Mouse (Mus musculus) lung, postnatal 0 days (tissue): ENCODE data around the gene Suclg2. TPM values are rescaled to one million over a fixed set of nuclear protein-coding genes. Genes with fewer than 3 reads are reported as not detected.
A peak's percentile ranks its signal among the peaks of the same experiment; 100 is the strongest.

Experiments
- ATAC-seq: fragments of 200-750 bp; cut with Nextera tagmentation; 2 replicates; pipeline ENCODE4 v1.8.0; 2017; ENCODE audit warnings: moderate library complexity
- DNase-seq: peaks from one replicate; pipeline ENCODE4 v3.0.0-alpha.2; 2016; ENCODE audit warnings: low spot score
- H3K27ac ChIP-seq: fragments of 300-500 bp; sonication (generic); 2 replicates; pipeline ENCODE4 v1.5.1; 2014; ENCODE audit warnings: antibody characterized with exemption, mild to moderate bottlenecking, low read length, mixed read lengths
- H3K27me3 ChIP-seq: fragments of 300-500 bp; sonication (generic); replicated peaks from 2 replicates; pipeline ENCODE4 v1.6.1; 2014; ENCODE audit warnings: low read length, mixed read lengths; ENCODE audit not compliant: insufficient read depth
- H3K36me3 ChIP-seq: fragments of 300-500 bp; sonication (generic); 2 replicates; pipeline ENCODE4 v1.6.1; 2014; ENCODE audit warnings: low read length, mixed read lengths; ENCODE audit not compliant: insufficient read depth
- H3K4me1 ChIP-seq: fragments of 300-500 bp; sonication (generic); 2 replicates; pipeline ENCODE4 v1.6.1; 2014; ENCODE audit warnings: antibody characterized with exemption, low read depth, low read length, mixed read lengths; ENCODE audit not compliant: insufficient read depth
- H3K4me2 ChIP-seq: fragments of 300-500 bp; sonication (generic); replicated peaks from 2 replicates; pipeline ENCODE4 v1.6.1; 2014; ENCODE audit warnings: low read depth, mild to moderate bottlenecking, low read length, moderate library complexity, mixed read lengths
- H3K4me3 ChIP-seq: fragments of 300-500 bp; sonication (generic); 2 replicates; pipeline ENCODE4 v1.5.1; 2014; ENCODE audit warnings: low read depth, low read length
- H3K9ac ChIP-seq: fragments of 300-500 bp; sonication (generic); replicated peaks from 2 replicates; pipeline ENCODE4 v1.6.1; 2014; ENCODE audit warnings: low read depth, mild to moderate bottlenecking
- H3K9me3 ChIP-seq: fragments of 300-500 bp; sonication (generic); 2 replicates; pipeline ENCODE4 v1.6.1; 2016; ENCODE audit warnings: low read length, mixed read lengths
- CTCF ChIP-seq: IDR thresholded peaks from 2 replicates; pipeline ENCODE4 v1.5.1; 2016; ENCODE audit warnings: antibody characterized with exemption, mild to moderate bottlenecking
- EP300 ChIP-seq: IDR thresholded peaks from 2 replicates; pipeline ENCODE4 v1.6.1; 2016; ENCODE audit warnings: antibody characterized with exemption, mild to moderate bottlenecking, control low read depth
- WGBS: fragments of 180-500 bp; shearing (Covaris S2); extraction: QIAGEN DNeasy Blood & Tissue Kit; methylation state at CpG from one replicate; pipeline ENCODE4 v1.1.7; 2014; 5-methylcytosine and 5-hydroxymethylcytosine counted together
- polyA plus RNA-seq: library from polyadenylated mRNA; unstranded; fragments of >200 nt; fragmentation: Nextera tagmentation; extraction: Ambion mirVana; gene quantifications from 2 replicates; pipeline ENCODE4 v1.2.1, GENCODE M21; 2015

Gene Suclg2
- polyA plus RNA-seq, 1 experiment from 2014 or later, result 37.4 TPM

DNA sequence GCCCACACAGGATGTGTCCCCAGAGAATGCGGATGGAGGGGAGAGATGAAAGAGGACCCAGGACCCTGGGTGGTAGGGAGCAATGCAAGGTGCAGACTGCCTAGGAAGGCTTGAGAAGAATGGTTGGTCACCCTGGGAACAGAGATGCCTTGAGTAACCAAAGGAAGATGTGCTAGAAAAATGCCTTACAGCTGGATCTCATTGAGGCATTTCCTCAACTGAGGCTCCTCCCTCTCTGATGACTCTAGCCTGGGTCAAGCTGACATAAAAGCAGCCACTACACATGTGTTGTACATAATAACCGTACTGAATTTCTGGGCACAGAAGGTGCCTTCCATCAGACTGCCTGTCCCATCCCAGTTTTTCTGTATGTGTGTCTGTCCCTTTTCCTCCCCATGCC, 227.6 kb downstream of the Suclg2 start:
- no peaks in the 10 kb centered on the region for H3K9me3 ChIP-seq
- ATAC-seq (no peak), DNase-seq (no peak)
- no peaks in the 10 kb centered on the region for H3K27me3 ChIP-seq
- no peak overlapping the region for H3K9ac ChIP-seq
- 90% methylated on average over 2 of the region's 2 CpGs for WGBS
- no peaks in the 10 kb centered on the region for H3K4me1 ChIP-seq
- H3K4me2 ChIP-seq, result no peak overlapping the region
- H3K4me3 ChIP-seq, result no peak overlapping the region
- no peak overlapping the region for H3K27ac ChIP-seq
- H3K36me3 ChIP-seq, result no peaks in the 10 kb centered on the region
- no peak for TF ChIP-seq EP300
- no peak for TF ChIP-seq CTCF

DNA sequence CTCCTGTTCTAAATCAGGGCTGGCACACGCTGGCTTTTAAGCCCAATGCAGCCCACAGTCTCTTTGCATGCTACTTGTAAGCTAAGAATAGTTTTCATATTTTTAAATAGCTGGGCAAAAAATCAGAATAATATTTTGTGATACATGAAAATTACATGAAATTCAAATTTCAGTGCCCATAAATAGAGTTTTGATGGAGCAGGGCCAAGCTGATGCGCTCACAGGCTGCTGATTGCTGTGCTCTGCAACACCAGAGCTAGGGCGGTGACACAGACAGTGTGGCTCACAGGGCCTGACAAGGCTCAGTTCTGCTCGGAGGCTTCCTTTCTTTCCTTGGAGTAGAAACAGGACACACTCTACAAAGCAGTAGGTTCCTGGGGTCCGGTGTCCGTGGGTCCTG, 232.8 kb downstream of the Suclg2 start:
- Histone ChIP-seq H3K4me2 (no peak overlapping the region), H3K4me3 (no peak overlapping the region), H3K27ac (no peak overlapping the region), H3K36me3 (no peaks in the 10 kb centered on the region), H3K9me3 (no peaks in the 10 kb centered on the region), H3K27me3 (no peaks in the 10 kb centered on the region), H3K4me1 (no peaks in the 10 kb centered on the region), H3K9ac (no peak overlapping the region)
- ATAC-seq (no peak), DNase-seq (no peak)
- no peak for TF ChIP-seq CTCF
- no peak for TF ChIP-seq EP300
- WGBS, result 91% methylated on average over 6 of the region's 6 CpGs

DNA sequence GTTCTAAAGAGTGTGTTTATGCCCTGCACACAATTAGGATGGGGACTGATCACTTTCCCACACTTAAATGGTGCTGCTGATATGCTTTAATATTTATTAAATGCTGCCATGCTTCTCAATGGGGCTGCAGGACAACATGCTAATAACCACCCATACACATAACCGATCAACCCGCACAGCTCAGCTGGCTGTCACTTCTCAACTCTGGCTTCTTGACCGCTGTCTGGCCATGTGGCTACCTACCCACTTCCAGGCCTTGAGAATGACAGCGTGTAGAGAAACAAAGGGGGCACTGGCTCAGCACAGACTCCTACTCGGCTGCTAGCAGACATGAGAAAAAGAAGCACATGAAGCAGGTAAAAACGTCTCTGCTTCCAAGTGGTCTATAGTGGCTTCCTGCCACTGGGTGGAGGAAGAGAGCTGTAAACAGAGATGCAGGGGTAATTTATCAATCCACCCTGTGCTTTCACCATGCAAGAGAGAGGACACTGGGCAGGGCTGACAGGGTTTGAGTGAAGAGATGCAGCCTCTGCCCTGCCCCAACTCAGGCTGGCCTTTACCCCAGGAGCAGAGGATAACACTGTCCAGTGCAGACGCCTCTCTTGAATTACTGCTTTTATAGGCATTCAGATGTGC, 234.3 kb downstream of the Suclg2 start:
- 57% methylated on average over 7 of the region's 7 CpGs for WGBS
- ATAC-seq (peak; percentile 28; the same call in 1 of the 2 replicates), DNase-seq (peak; percentile 66)
- no peak overlapping the region for H3K9ac ChIP-seq
- H3K27me3 ChIP-seq, result no peaks in the 10 kb centered on the region
- H3K4me2 ChIP-seq, result no peak overlapping the region
- no peaks in the 10 kb centered on the region for H3K9me3 ChIP-seq
- H3K4me3 ChIP-seq, result no peak overlapping the region
- no peaks in the 10 kb centered on the region for H3K4me1 ChIP-seq
- no peak overlapping the region for H3K27ac ChIP-seq
- TF ChIP-seq EP300 (no peak), CTCF (peak; percentile 82)
- no peaks in the 10 kb centered on the region for H3K36me3 ChIP-seq

DNA sequence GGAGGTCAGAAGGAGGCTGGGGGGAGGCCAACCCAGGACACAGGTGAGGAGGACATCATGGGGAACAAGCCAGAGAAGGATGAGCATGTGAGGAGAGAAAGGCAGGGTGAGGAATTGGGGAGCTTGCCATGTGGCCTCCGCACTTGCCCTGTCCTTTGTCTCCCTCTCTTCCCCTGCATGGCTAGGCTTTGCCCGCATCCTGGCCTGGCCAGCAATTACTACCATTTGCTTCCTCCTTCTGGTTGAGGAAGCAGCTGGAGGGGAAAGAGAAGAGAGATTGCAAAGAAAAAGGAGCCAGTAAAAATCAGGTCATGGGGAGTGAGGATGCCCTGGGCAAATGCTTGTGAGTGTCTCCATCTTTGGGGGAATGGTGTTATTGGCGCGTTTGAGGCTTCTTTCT, 234.9 kb downstream of the Suclg2 start:
- no peaks in the 10 kb centered on the region for H3K36me3 ChIP-seq
- no peak overlapping the region for H3K27ac ChIP-seq
- H3K9me3 ChIP-seq, result no peaks in the 10 kb centered on the region
- H3K27me3 ChIP-seq, result no peaks in the 10 kb centered on the region
- no peaks in the 10 kb centered on the region for H3K4me1 ChIP-seq
- TF ChIP-seq CTCF (no peak), EP300 (no peak)
- no peak overlapping the region for H3K4me3 ChIP-seq
- no peak overlapping the region for H3K9ac ChIP-seq
- DNase-seq, result no peak
- WGBS, result 96% methylated on average over 4 of the region's 4 CpGs
- no peak overlapping the region for H3K4me2 ChIP-seq
- no peak for ATAC-seq

DNA sequence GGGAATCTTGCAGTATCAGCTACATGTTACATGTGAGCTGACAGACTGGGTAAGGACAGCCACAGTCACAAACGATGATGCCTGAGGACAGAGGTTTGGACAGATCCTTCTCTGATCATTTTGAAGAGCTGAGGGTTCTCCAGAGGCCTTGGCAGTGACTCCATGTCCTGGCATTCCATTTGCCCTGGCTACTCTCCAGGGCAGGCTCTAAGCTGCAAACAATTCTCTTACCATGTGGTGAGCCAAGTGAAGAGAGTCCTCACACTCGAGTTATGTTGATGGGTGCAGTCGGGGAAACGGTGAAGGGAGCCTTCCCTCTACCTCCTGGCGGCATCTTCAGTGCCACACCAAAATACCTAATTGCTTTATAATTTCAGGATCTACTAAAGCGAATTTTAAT, 235.5 kb downstream of the Suclg2 start:
- H3K27me3 ChIP-seq, result no peaks in the 10 kb centered on the region
- H3K36me3 ChIP-seq, result no peaks in the 10 kb centered on the region
- no peak overlapping the region for H3K4me3 ChIP-seq
- 54% methylated on average over 6 of the region's 6 CpGs for WGBS
- ATAC-seq, result peak; percentile 23; the same call in 1 of the 2 replicates
- no peak for DNase-seq
- no peaks in the 10 kb centered on the region for H3K9me3 ChIP-seq
- no peak for TF ChIP-seq CTCF
- no peak for TF ChIP-seq EP300
- H3K27ac ChIP-seq, result no peak overlapping the region
- H3K4me1 ChIP-seq, result no peaks in the 10 kb centered on the region
- no peak overlapping the region for H3K4me2 ChIP-seq
- no peak overlapping the region for H3K9ac ChIP-seq

DNA sequence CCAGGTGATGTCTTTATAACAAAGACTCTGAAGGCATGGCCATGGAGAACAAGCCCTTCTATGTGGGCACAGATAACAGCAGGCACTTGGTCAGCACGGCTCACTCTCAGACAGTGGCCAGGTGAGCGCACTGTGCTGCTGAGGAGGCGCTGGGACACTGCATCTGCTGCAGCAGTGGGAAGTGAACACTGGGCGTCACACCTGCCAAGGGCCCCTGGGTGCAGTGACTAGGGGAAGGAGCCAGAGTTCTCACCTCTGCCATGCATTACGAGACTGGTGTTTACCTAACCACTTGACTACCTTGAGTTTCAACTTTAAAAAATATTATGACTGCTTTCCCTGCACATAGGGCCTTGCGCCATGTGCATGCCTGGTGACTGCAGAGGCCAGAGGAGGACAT, 238.8 kb downstream of the Suclg2 start:
- H3K9ac ChIP-seq, result no peak overlapping the region
- no peaks in the 10 kb centered on the region for H3K27me3 ChIP-seq
- H3K4me2 ChIP-seq, result no peak overlapping the region
- H3K27ac ChIP-seq, result no peak overlapping the region
- no peak overlapping the region for H3K4me3 ChIP-seq
- H3K4me1 ChIP-seq, result no peaks in the 10 kb centered on the region
- H3K9me3 ChIP-seq, result no peaks in the 10 kb centered on the region
- 76% methylated on average over 6 of the region's 6 CpGs for WGBS
- H3K36me3 ChIP-seq, result no peaks in the 10 kb centered on the region
- peak; percentile 18 for DNase-seq
- ATAC-seq, result peak; percentile 55
- TF ChIP-seq EP300 (no peak), CTCF (no peak)

DNA sequence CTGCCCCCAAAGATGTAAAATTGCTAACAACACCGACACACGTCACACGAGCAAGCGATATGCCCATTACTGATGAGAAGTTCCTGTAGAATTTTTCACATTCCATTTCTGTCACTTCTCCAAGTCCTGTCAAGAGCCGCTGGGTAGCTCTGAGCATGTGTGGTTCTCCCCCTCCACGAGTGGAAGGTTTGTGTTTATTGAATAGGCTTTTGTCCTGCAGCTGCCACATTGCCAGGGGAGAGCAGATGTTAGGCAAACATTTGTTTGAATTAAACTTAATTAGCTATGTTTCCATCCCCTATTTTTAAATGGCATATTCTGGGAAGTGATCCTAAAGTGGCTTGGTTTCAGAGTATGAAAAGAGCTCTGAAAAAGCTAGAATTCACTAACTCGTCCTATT, 249.1 kb downstream of the Suclg2 start:
- Histone ChIP-seq H3K4me1 (no peaks in the 10 kb centered on the region), H3K27me3 (no peaks in the 10 kb centered on the region), H3K4me3 (no peak overlapping the region), H3K27ac (no peak overlapping the region), H3K9ac (no peak overlapping the region), H3K4me2 (no peak overlapping the region), H3K9me3 (no peaks in the 10 kb centered on the region), H3K36me3 (0 out of 2 replicates have a peak, but pooled peaks cover 3% of the 10 kb centered on the region)
- 0 out of 2 replicates have a peak, but pooled peaks have one; percentile 26 for ATAC-seq
- DNase-seq, result peak; percentile 19
- TF ChIP-seq EP300 (no peak), CTCF (no peak)
- 33% methylated on average over 7 of the region's 7 CpGs for WGBS
